Mouse (Mus musculus): ENCODE measurements around the gene Ubr1. TPM values are rescaled to one million over a fixed set of nuclear protein-coding genes. Genes with fewer than 3 reads are reported as not detected.

Ubr1 gene
- 4.7 and 4.9 TPM in 2 replicates for polyA plus RNA-seq (2012; rRNA removed)

GRCm38 (mm10) chr2:120970559-120971080 is at the start of gene Ubr1:
Ubr1 (minus strand) TSS chr2:120970715.

GRCm38 (mm10) chr2:121007925-121008663 is 37.6 kb upstream of the Ubr1 start, which contains the start of gene Ccndbp1:
Ccndbp1 (plus strand) TSS chr2:121008403.

DNA sequence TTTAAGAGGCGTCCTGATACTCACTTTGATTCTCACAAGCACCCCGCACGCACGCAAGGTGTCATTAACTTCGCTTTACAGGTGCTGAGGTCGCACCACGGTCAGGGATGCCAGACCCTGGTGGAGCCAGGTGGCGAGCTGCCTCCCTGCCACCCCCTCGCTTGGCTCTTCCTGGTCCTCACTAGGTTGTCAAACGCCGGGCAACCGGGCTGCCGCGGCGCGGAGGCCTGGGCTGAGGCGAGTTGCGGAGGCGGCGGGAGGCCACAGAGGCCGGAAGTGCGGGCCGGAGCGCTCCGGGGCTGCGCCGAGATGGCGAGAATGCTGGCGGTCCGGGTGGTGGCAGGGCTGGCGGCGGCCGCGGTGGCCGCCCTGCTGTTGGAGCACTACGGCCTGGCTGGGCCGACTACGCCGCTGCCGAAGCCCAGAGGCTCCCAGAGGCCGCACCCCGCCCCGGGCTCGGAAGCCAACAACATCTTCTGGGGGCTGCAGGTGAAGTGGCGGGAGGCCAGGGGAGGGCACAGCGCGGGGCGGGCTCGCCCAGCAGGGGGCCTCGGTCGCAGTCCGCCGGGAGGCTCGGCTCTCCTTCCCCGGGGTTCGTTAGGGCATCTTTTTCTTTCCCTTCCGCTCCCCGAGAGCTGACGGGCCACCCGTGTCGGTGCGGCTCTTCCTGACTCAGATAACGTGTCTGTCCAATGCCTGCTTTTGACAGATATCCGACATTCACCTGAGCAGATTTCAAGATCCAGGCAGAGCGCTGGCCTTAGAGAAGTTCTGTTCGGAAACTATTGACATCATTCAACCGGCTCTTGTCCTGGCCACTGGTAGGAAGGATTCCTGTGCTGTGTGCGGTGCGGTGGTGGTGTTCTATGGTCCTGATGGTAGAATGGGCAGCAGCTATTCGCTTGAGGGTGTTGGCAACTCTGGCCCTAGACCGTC is 6.7 kb upstream of the Ubr1 start, which contains the start of gene Tmem62:
TSS of gene Tmem62 (plus strand) at position 28 of the 936 bp plus-strand sequence.

GRCm38 (mm10) chr2:120850424-120851082 is 120.0 kb downstream of the Ubr1 start, which contains the start of gene Ttbk2:
Ttbk2 (minus strand) TSS chr2:120850604.

GRCm38 (mm10) chr2:120849449-120850423 is 120.8 kb downstream of the Ubr1 start, which contains the start of gene Cdan1:
Cdan1 (minus strand) TSS chr2:120850128.

Other genes starting within 250 kb of the Ubr1 start
- gene Cdan1, start 120.6 kb downstream of the Ubr1 start, polyA plus RNA-seq (2012; rRNA removed): 7.5 and 8.2 TPM in 2 replicates
- gene Ttbk2, start 120.1 kb downstream of the Ubr1 start, polyA plus RNA-seq (2012; rRNA removed): 0.72 and 0.87 TPM in 2 replicates
- gene Tmem62, start 6.3 kb upstream of the Ubr1 start, polyA plus RNA-seq (2012; rRNA removed): 2.6 and 2.9 TPM in 2 replicates
- gene Ccndbp1, start 37.7 kb upstream of the Ubr1 start, polyA plus RNA-seq (2012; rRNA removed): 36.8 and 37.1 TPM in 2 replicates
- gene Epb42, start 66.4 kb upstream of the Ubr1 start, polyA plus RNA-seq (2012; rRNA removed): 62.5 and 68.7 TPM in 2 replicates
- gene Tgm5, start 115.1 kb upstream of the Ubr1 start, polyA plus RNA-seq (2012; rRNA removed): not detected in 2 replicates
- 0.01 TPM in 1 of 2 replicates, not detected in the other for gene Tgm7, start 139.1 kb upstream of the Ubr1 start, polyA plus RNA-seq (2012; rRNA removed)
- gene Adal, start 169.7 kb upstream of the Ubr1 start, polyA plus RNA-seq (2012; rRNA removed): 4.3 and 4.8 TPM in 2 replicates
- gene Lcmt2, start 169.9 kb upstream of the Ubr1 start, polyA plus RNA-seq (2012; rRNA removed): 4.1 and 4.3 TPM in 2 replicates
- 10.3 and 12.0 TPM in 2 replicates for gene Tubgcp4, start 199.9 kb upstream of the Ubr1 start, polyA plus RNA-seq (2012; rRNA removed)
- gene Zscan29, start 200.4 kb upstream of the Ubr1 start, polyA plus RNA-seq (2012; rRNA removed): 2.5 and 2.7 TPM in 2 replicates